Mouse (Mus musculus): ENCODE data around the gene Col4a1.

GRCm38 (mm10) chr8:11182148-11182484 is 130.5 kb downstream of the Col4a1 start:
- TF ChIP-seq CTCF (IDR thresholded peaks at IDR 0.05; ENCODE audit: extremely low read depth, insufficient read length, insufficient replicate concordance, low read depth, low read length): no peak
- TF ChIP-seq POLR2A (IDR thresholded peaks at IDR 0.05; ENCODE audit: low read depth, low read length): no peak

All from small intestine, adult 2 months (tissue).